Mouse (Mus musculus): ENCODE measurements around the gene Zfp354b. TPM values are rescaled to one million over a fixed set of nuclear protein-coding genes. Genes with fewer than 3 reads are reported as not detected.

The Zfp354b gene
- polyA plus RNA-seq, 1 experiment from 2014 or later, result 2.3 TPM

GRCm38 (mm10) chr11:50878641-50879040, 52.8 kb downstream of the Zfp354b start:
- Histone ChIP-seq H3K27me3 (no peaks in the 10 kb centered on the region), H3K27ac (no peak overlapping the region), H3K9ac (no peak overlapping the region), H3K9me3 (replicated peaks) (peaks cover 14% of the 10 kb centered on the region), H3K4me1 (no peaks in the 10 kb centered on the region), H3K36me3 (ENCODE audit: poor library complexity, severe bottlenecking) (peaks cover 96% of the 10 kb centered on the region), H3K4me2 (no peak overlapping the region), H3K4me3 (no peak overlapping the region)
- 97% methylated on average over 3 of the region's 3 CpGs for WGBS
- no peak for ATAC-seq

Other genes with a start within 250 kb of the Zfp354b start
- 44.2 and 45.2 TPM in 2 replicates for gene Zfp354c, start 103.9 kb downstream of the Zfp354b start, polyA plus RNA-seq (2015; fragmentation: Nextera tagmentation; extraction: Ambion mirVana)
- gene Zfp879, start 90.1 kb downstream of the Zfp354b start, polyA plus RNA-seq (2015; fragmentation: Nextera tagmentation; extraction: Ambion mirVana), result 1.1 and 1.5 TPM in 2 replicates
- gene Grm6, start 80.9 kb downstream of the Zfp354b start, polyA plus RNA-seq (2015; fragmentation: Nextera tagmentation; extraction: Ambion mirVana), result not detected in 2 replicates
- 16.7 and 17.6 TPM in 2 replicates for gene Zfp454, start 44.0 kb downstream of the Zfp354b start, polyA plus RNA-seq (2015; fragmentation: Nextera tagmentation; extraction: Ambion mirVana)
- gene Zfp2, start 15.5 kb downstream of the Zfp354b start, polyA plus RNA-seq (2015; fragmentation: Nextera tagmentation; extraction: Ambion mirVana), result 40.6 and 43.9 TPM in 2 replicates
- gene 4933414I15Rik, start 12.1 kb upstream of the Zfp354b start, polyA plus RNA-seq (2015; fragmentation: Nextera tagmentation; extraction: Ambion mirVana), result not detected in 2 replicates
- not detected in 2 replicates for gene Prop1, start 22.1 kb upstream of the Zfp354b start, polyA plus RNA-seq (2015; fragmentation: Nextera tagmentation; extraction: Ambion mirVana)
- gene Olfr1378, start 34.9 kb upstream of the Zfp354b start, polyA plus RNA-seq (2015; fragmentation: Nextera tagmentation; extraction: Ambion mirVana), result not detected in 2 replicates
- not detected in 2 replicates for gene Olfr1377, start 50.3 kb upstream of the Zfp354b start, polyA plus RNA-seq (2015; fragmentation: Nextera tagmentation; extraction: Ambion mirVana)
- gene Olfr51, start 72.0 kb upstream of the Zfp354b start, polyA plus RNA-seq (2015; fragmentation: Nextera tagmentation; extraction: Ambion mirVana), result not detected in 2 replicates
- not detected in 2 replicates for gene Olfr54, start 82.6 kb upstream of the Zfp354b start, polyA plus RNA-seq (2015; fragmentation: Nextera tagmentation; extraction: Ambion mirVana)
- gene Olfr1375, start 116.5 kb upstream of the Zfp354b start, polyA plus RNA-seq (2015; fragmentation: Nextera tagmentation; extraction: Ambion mirVana), result not detected in 2 replicates
- 10.0 and 11.5 TPM in 2 replicates for gene Zfp354a, start 127.6 kb upstream of the Zfp354b start, polyA plus RNA-seq (2015; fragmentation: Nextera tagmentation; extraction: Ambion mirVana)

Data from forebrain, embryonic 13.5 days (tissue).